Mouse (Mus musculus) kidney, postnatal 0 days (tissue): Measurements from ENCODE around the gene Slc2a1. TPM values are rescaled to one million over a fixed set of nuclear protein-coding genes. Genes with fewer than 3 reads are reported as not detected.

ENCODE experiments used
- ATAC-seq: fragments of 200-750 bp; cut with Nextera tagmentation; replicated peaks from 2 replicates; pipeline ENCODE4 v1.8.0; 2017; ENCODE audit warnings: low read depth, moderate number of reproducible peaks, moderate TSS enrichment, moderate library complexity; ENCODE audit not compliant: low FRiP score
- DNase-seq: peaks from one replicate; pipeline ENCODE4 v3.0.0-alpha.2; 2016; ENCODE audit warnings: low spot score
- H3K27ac ChIP-seq: fragments of 300-500 bp; sonication (generic); 2 replicates; pipeline ENCODE4 v1.5.1; 2014; ENCODE audit warnings: mild to moderate bottlenecking
- H3K27me3 ChIP-seq: fragments of 300-500 bp; sonication (generic); 2 replicates; pipeline ENCODE4 v1.6.1; 2014; ENCODE audit warnings: low read length, mixed read lengths; ENCODE audit not compliant: insufficient read depth
- H3K36me3 ChIP-seq: fragments of 300-500 bp; sonication (generic); 2 replicates; pipeline ENCODE4 v1.6.1; 2014; ENCODE audit warnings: low read length, mixed read lengths; ENCODE audit not compliant: insufficient read depth
- H3K4me1 ChIP-seq: fragments of 300-500 bp; sonication (generic); replicated peaks from 2 replicates; pipeline ENCODE4 v1.6.1; 2014; ENCODE audit warnings: antibody characterized with exemption, low read length, mixed read lengths; ENCODE audit not compliant: insufficient read depth
- H3K4me2 ChIP-seq: fragments of 300-500 bp; sonication (generic); 2 replicates; pipeline ENCODE4 v1.6.1; 2014; ENCODE audit warnings: mild to moderate bottlenecking, low read length, moderate library complexity, mixed read lengths
- H3K4me3 ChIP-seq: fragments of 300-500 bp; sonication (generic); replicated peaks from 2 replicates; pipeline ENCODE4 v1.5.1; 2014; ENCODE audit warnings: low read depth, low read length
- H3K9ac ChIP-seq: fragments of 300-500 bp; sonication (generic); 2 replicates; pipeline ENCODE4 v1.6.1; 2014; ENCODE audit warnings: low read depth, low read length
- H3K9me3 ChIP-seq: fragments of 300-500 bp; sonication (generic); replicated peaks from 2 replicates; pipeline ENCODE4 v1.6.1; 2016; ENCODE audit warnings: low read length, inconsistent platforms, mixed read lengths
- CTCF ChIP-seq: IDR thresholded peaks from 2 replicates; pipeline ENCODE4 v1.5.1; 2016; ENCODE audit warnings: antibody characterized with exemption, low read depth, mild to moderate bottlenecking, moderate library complexity
- WGBS: fragments of 180-500 bp; shearing (Covaris S2); extraction: QIAGEN DNeasy Blood & Tissue Kit; methylation state at CpG from one replicate; pipeline ENCODE4 v1.1.7; 2014; 5-methylcytosine and 5-hydroxymethylcytosine counted together
- microRNA counts: library from miRNA; unstranded; fragments of <30 nt; microRNA quantifications from one replicate; lab custom pipeline; 2015
- microRNA-seq: library from miRNA; unstranded; fragments of <30 nt; microRNA quantifications from one replicate; pipeline ENCODE4, GENCODE M21; 2016
- polyA plus RNA-seq: library from polyadenylated mRNA; unstranded; fragments of >200 nt; fragmentation: Nextera tagmentation; extraction: Ambion mirVana; gene quantifications from 2 replicates; pipeline ENCODE4 v1.2.1, GENCODE M21; 2015

Slc2a1 gene
- polyA plus RNA-seq, 1 experiment from 2014 or later: 58.0 TPM

DNA sequence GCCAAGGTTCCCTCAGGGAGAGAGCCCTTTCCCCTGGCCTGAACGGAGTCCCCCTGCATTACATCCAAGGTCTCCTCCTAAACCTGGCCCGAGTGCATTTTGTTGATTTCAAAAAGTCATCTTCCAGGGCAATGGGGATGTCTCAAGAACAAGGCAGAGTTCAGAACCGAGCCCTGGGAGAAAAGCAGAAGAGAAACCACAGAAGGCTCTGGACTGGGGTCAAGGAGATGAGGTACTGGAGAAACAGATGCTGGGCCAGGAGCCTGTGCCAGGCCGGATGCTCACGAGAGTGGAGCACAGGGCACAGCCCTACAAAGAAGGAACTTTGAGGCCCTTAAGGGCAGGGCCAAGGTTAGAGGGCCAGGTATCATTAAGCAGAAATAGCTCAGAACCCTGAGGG is 69.2 kb downstream of the Slc2a1 start:
- ATAC-seq (no peak), DNase-seq (no peak)
- Histone ChIP-seq H3K4me1 (peaks cover 6% of the 10 kb centered on the region; the same call in 1 of the 2 replicates), H3K9ac (no peak overlapping the region), H3K36me3 (no peaks in the 10 kb centered on the region), H3K4me3 (no peak overlapping the region), H3K27me3 (no peaks in the 10 kb centered on the region), H3K27ac (0 out of 2 replicates have a peak overlapping the region, but pooled peaks have one; percentile 0), H3K9me3 (no peaks in the 10 kb centered on the region), H3K4me2 (no peak overlapping the region)
- no peak for TF ChIP-seq CTCF
- 64% methylated on average over 5 of the region's 5 CpGs for WGBS

DNA sequence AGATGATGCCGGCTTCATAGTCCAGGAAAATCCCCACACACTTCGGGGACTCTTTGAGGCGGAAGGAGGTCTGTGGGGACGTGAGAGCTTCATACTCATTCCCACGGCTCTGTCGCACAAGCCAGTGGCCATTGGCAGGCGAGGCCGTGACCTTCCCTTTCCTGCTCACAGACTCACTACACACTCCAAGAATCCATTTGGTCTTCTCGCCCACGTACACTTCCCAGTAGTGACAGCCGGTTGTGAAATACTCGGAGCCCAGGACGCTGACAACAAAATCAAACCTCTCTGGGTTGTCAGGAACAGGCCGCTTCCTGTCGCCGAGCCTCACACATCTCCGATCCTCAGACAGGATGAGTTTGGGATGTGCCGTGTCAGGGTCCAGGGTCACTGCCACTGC is 69.8 kb downstream of the Slc2a1 start:
- WGBS: 37% methylated on average over 18 of the region's 18 CpGs
- Histone ChIP-seq H3K9ac (no peak overlapping the region), H3K4me3 (no peak overlapping the region), H3K9me3 (no peaks in the 10 kb centered on the region), H3K4me1 (no peaks in the 10 kb centered on the region; the same call in 1 of the 2 replicates), H3K4me2 (no peak overlapping the region), H3K27ac (0 out of 2 replicates have a peak overlapping the region, but pooled peaks have one; percentile 0), H3K27me3 (no peaks in the 10 kb centered on the region), H3K36me3 (no peaks in the 10 kb centered on the region)
- peak; percentile 40 for DNase-seq
- no peak for TF ChIP-seq CTCF
- ATAC-seq: no peak

- Histone ChIP-seq H3K27ac (no peak overlapping the region), H3K4me3 (no peak overlapping the region), H3K9ac (no peak overlapping the region), H3K4me2 (no peak overlapping the region), H3K27me3 (no peaks in the 10 kb centered on the region), H3K9me3 (no peaks in the 10 kb centered on the region), H3K4me1 (no peaks in the 10 kb centered on the region), H3K36me3 (no peaks in the 10 kb centered on the region)
- ATAC-seq: no peak
- peak; percentile 35; the same call in 1 of the 2 replicates for TF ChIP-seq CTCF
- no peak for DNase-seq
- 58% methylated on average over 4 of the region's 4 CpGs for WGBS
These were observed 71.7 kb downstream of the Slc2a1 start for GRCm38 (mm10) chr4:119180133-119180707.

DNA sequence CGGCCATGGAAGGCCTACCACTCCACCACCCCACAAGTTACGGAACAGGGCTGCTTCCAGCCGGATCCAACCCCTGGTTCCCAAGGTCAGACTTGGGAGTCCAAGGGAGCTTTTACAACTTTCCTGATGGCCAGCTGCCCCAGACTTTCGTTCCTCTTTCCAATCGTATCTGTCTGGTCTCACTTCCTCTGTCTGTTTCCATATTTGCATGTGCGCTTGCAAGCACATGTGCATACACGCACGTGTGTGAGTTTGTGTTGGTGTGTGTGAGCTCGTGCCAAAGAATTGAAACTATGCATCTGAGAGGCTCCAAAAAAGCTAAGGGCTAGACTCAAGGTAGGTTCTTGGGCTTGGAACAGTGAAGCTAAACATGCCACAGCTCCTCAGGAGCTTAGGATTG is 72.9 kb downstream of the Slc2a1 start:
- Histone ChIP-seq H3K4me3 (no peak overlapping the region), H3K4me2 (no peak overlapping the region), H3K9ac (no peak overlapping the region), H3K9me3 (no peaks in the 10 kb centered on the region), H3K27me3 (no peaks in the 10 kb centered on the region), H3K4me1 (no peaks in the 10 kb centered on the region), H3K27ac (no peak overlapping the region), H3K36me3 (no peaks in the 10 kb centered on the region)
- WGBS: 77% methylated on average over 9 of the region's 9 CpGs
- ATAC-seq: no peak
- DNase-seq: no peak
- TF ChIP-seq CTCF: no peak

- no peak for TF ChIP-seq CTCF
- DNase-seq: no peak
- Histone ChIP-seq H3K9ac (no peak overlapping the region), H3K27me3 (no peaks in the 10 kb centered on the region), H3K4me1 (no peaks in the 10 kb centered on the region), H3K4me2 (no peak overlapping the region), H3K36me3 (no peaks in the 10 kb centered on the region), H3K9me3 (no peaks in the 10 kb centered on the region), H3K27ac (no peak overlapping the region), H3K4me3 (no peak overlapping the region)
- 57% methylated on average over 1 of the region's 1 CpGs for WGBS
- ATAC-seq: no peak
These were observed 75.0 kb downstream of the Slc2a1 start for GRCm38 (mm10) chr4:119183525-119183924.

GRCm38 (mm10) chr4:119185771-119186170 is 77.3 kb downstream of the Slc2a1 start:
- Histone ChIP-seq H3K27me3 (no peaks in the 10 kb centered on the region), H3K4me2 (no peak overlapping the region), H3K27ac (no peak overlapping the region), H3K36me3 (no peaks in the 10 kb centered on the region), H3K9ac (no peak overlapping the region), H3K4me3 (no peak overlapping the region), H3K4me1 (no peaks in the 10 kb centered on the region), H3K9me3 (no peaks in the 10 kb centered on the region)
- DNase-seq: no peak
- 80% methylated on average over 4 of the region's 4 CpGs for WGBS
- ATAC-seq: no peak
- no peak for TF ChIP-seq CTCF

MicroRNAs within 50 kb of the gene (microRNA counts, 519-probe panel; counts per million panel counts)
- microRNA mmu-miR-1957 (lab: Ali Mortazavi, UCI): 330 counts per million, percentile 68 among the panel's probes with 10 or more counts

Small RNA genes lying within 50 kb of the gene (microRNA-seq; reads per million reads assigned to microRNA genes)
- gene Mir1957a: not detected

Other genes with a start within 250 kb of the Slc2a1 start
- not detected in 2 replicates for gene Olfr1331, start 244.1 kb upstream of the Slc2a1 start, polyA plus RNA-seq
- not detected in 2 replicates for gene Olfr1330, start 220.1 kb upstream of the Slc2a1 start, polyA plus RNA-seq
- not detected in 2 replicates for gene Olfr1329, start 191.2 kb upstream of the Slc2a1 start, polyA plus RNA-seq
- not detected in 2 replicates for gene Olfr1328, start 170.1 kb upstream of the Slc2a1 start, polyA plus RNA-seq
- not detected in 2 replicates for gene Lao1, start 147.1 kb upstream of the Slc2a1 start, polyA plus RNA-seq
- 6.1 and 8.3 TPM in 2 replicates for gene Zfp691, start 65.5 kb downstream of the Slc2a1 start, polyA plus RNA-seq
- 0.29 and 0.31 TPM in 2 replicates for gene Ermap, start 81.3 kb downstream of the Slc2a1 start, polyA plus RNA-seq
- gene Svbp, start 86.6 kb downstream of the Slc2a1 start, polyA plus RNA-seq: 138 and 150 TPM in 2 replicates
- gene Tmem269, start 109.5 kb downstream of the Slc2a1 start, polyA plus RNA-seq: 0.14 TPM in 1 of 2 replicates, not detected in the other
- 28.1 and 31.1 TPM in 2 replicates for gene AU022252, start 124.0 kb downstream of the Slc2a1 start, polyA plus RNA-seq
- 32.4 and 34.9 TPM in 2 replicates for gene P3h1, start 124.2 kb downstream of the Slc2a1 start, polyA plus RNA-seq
- gene Cldn19, start 146.7 kb downstream of the Slc2a1 start, polyA plus RNA-seq: 70.2 and 72.5 TPM in 2 replicates
- 606 and 676 TPM in 2 replicates for gene Ybx1, start 185.9 kb downstream of the Slc2a1 start, polyA plus RNA-seq
- gene Ppih, start 211.8 kb downstream of the Slc2a1 start, polyA plus RNA-seq: 74.6 and 75.7 TPM in 2 replicates